Mouse (Mus musculus) heart, embryonic 13.5 days (tissue): Measurements from ENCODE around the gene Simc1. TPM values are rescaled to one million over a fixed set of nuclear protein-coding genes. Genes with fewer than 3 reads are reported as not detected.

Source experiments
- ATAC-seq: fragments of 200-750 bp; cut with Nextera tagmentation; 2 replicates; pipeline ENCODE4 v1.8.0; 2017; ENCODE audit warnings: moderate TSS enrichment; ENCODE audit not compliant: insufficient number of reproducible peaks, low FRiP score, low TSS enrichment; ENCODE audit errors: extremely low read depth
- H3K27ac ChIP-seq: fragments of 300-500 bp; sonication (generic); replicated peaks from 2 replicates; pipeline ENCODE4 v1.5.1; 2015; ENCODE audit warnings: moderate library complexity, mild to moderate bottlenecking, inconsistent platforms
- H3K27me3 ChIP-seq: fragments of 300-500 bp; sonication (generic); replicated peaks from 2 replicates; pipeline ENCODE4 v1.6.1; 2015; ENCODE audit warnings: mild to moderate bottlenecking, inconsistent platforms
- H3K36me3 ChIP-seq: fragments of 300-500 bp; sonication (generic); 2 replicates; pipeline ENCODE4 v1.6.1; 2015; ENCODE audit warnings: mild to moderate bottlenecking, inconsistent platforms
- H3K4me1 ChIP-seq: fragments of 300-500 bp; sonication (generic); 2 replicates; pipeline ENCODE4 v1.6.1; 2015; ENCODE audit warnings: inconsistent platforms
- H3K4me2 ChIP-seq: fragments of 300-500 bp; sonication (generic); 2 replicates; pipeline ENCODE4 v1.6.1; 2015; ENCODE audit warnings: inconsistent platforms, mild to moderate bottlenecking, moderate library complexity
- H3K4me3 ChIP-seq: fragments of 300-500 bp; sonication (generic); 2 replicates; pipeline ENCODE4 v1.5.1; 2015; ENCODE audit warnings: moderate library complexity, mild to moderate bottlenecking, inconsistent platforms
- H3K9ac ChIP-seq: fragments of 300-500 bp; sonication (generic); 2 replicates; pipeline ENCODE4 v1.6.1; 2015; ENCODE audit warnings: inconsistent platforms, mild to moderate bottlenecking, moderate library complexity
- H3K9me3 ChIP-seq: fragments of 300-500 bp; sonication (generic); 2 replicates; pipeline ENCODE4 v1.6.1; 2016; ENCODE audit warnings: inconsistent platforms
- WGBS: fragments of 180-500 bp; shearing (Covaris S2); methylation state at CpG from one replicate; pipeline ENCODE4 v1.1.7; 2015; ENCODE audit warnings: mixed read lengths; 5-methylcytosine and 5-hydroxymethylcytosine counted together
- polyA plus RNA-seq: library from polyadenylated mRNA; unstranded; fragments of >200 nt; fragmentation: Nextera tagmentation; extraction: Ambion mirVana; gene quantifications from 2 replicates; pipeline ENCODE4 v1.2.1, GENCODE M21; 2015

The Simc1 gene
- polyA plus RNA-seq, 1 experiment from 2014 or later = 5.7 TPM

GRCm38 (mm10) chr13:54569282-54569681 lies 65.7 kb downstream of the Simc1 start:
- H3K4me2 ChIP-seq = no peak overlapping the region
- ATAC-seq = no peak
- H3K9me3 ChIP-seq = no peaks in the 10 kb centered on the region
- no peak overlapping the region for H3K9ac ChIP-seq
- peaks cover 17% of the 10 kb centered on the region for H3K4me1 ChIP-seq
- WGBS = 41% methylated on average over 1 of the region's 1 CpGs
- no peak overlapping the region for H3K4me3 ChIP-seq
- no peak overlapping the region for H3K27ac ChIP-seq
- H3K27me3 ChIP-seq = no peaks in the 10 kb centered on the region
- no peaks in the 10 kb centered on the region for H3K36me3 ChIP-seq

- Histone ChIP-seq H3K4me3 (no peak overlapping the region), H3K4me2 (no peak overlapping the region), H3K4me1 (peaks cover 18% of the 10 kb centered on the region), H3K27me3 (no peaks in the 10 kb centered on the region), H3K9ac (no peak overlapping the region), H3K9me3 (no peaks in the 10 kb centered on the region), H3K36me3 (no peaks in the 10 kb centered on the region), H3K27ac (no peak overlapping the region)
- ATAC-seq = no peak
- WGBS = 67% methylated on average over 4 of the region's 4 CpGs
Measured at GRCm38 (mm10) chr13:54570736-54571135, 67.2 kb downstream of the Simc1 start.

- Histone ChIP-seq H3K27ac (no peak overlapping the region), H3K9ac (no peak overlapping the region), H3K4me1 (peaks cover 25% of the 10 kb centered on the region), H3K36me3 (peaks cover 7% of the 10 kb centered on the region), H3K27me3 (no peaks in the 10 kb centered on the region), H3K4me2 (no peak overlapping the region), H3K4me3 (no peak overlapping the region), H3K9me3 (no peaks in the 10 kb centered on the region)
- 44% methylated on average over 2 of the region's 2 CpGs for WGBS
- ATAC-seq = no peak
Measured at GRCm38 (mm10) chr13:54571637-54572036, 68.1 kb downstream of the Simc1 start.

- no peaks in the 10 kb centered on the region for H3K27me3 ChIP-seq
- H3K36me3 ChIP-seq = peaks cover 16% of the 10 kb centered on the region
- H3K27ac ChIP-seq = no peak overlapping the region
- no peak overlapping the region for H3K9ac ChIP-seq
- H3K9me3 ChIP-seq = no peaks in the 10 kb centered on the region
- WGBS = 74% methylated on average over 4 of the region's 4 CpGs
- no peak for ATAC-seq
- no peak overlapping the region for H3K4me3 ChIP-seq
- no peak overlapping the region for H3K4me2 ChIP-seq
- H3K4me1 ChIP-seq = peaks cover 27% of the 10 kb centered on the region
Measured at GRCm38 (mm10) chr13:54572621-54573020, 69.0 kb downstream of the Simc1 start.

- peak within 1 kb of the TSS; percentile 85 for H3K27ac ChIP-seq
- peak within 1 kb of the TSS; percentile 92 for H3K4me3 ChIP-seq
- under 1% methylated on average over 55 of the region's 55 CpGs for WGBS
- H3K9me3 ChIP-seq = no peaks in the 10 kb centered on the region
- peaks cover 30% of the 10 kb centered on the region for H3K4me1 ChIP-seq
- peaks cover 38% of the 10 kb centered on the region for H3K36me3 ChIP-seq
- peak; percentile 77 for ATAC-seq
- peak within 1 kb of the TSS; percentile 83 for H3K4me2 ChIP-seq
- H3K27me3 ChIP-seq = no peaks in the 10 kb centered on the region
- H3K9ac ChIP-seq = peak within 1 kb of the TSS; percentile 94
Measured at GRCm38 (mm10) chr13:54574854-54575481, 71.4 kb downstream of the Simc1 start, which contains the start of gene Arl10. Arl10 (plus strand) TSS chr13:54575015.

- no peaks in the 10 kb centered on the region for H3K27me3 ChIP-seq
- ATAC-seq = no peak
- peaks cover 30% of the 10 kb centered on the region for H3K4me1 ChIP-seq
- H3K27ac ChIP-seq = peak overlapping the region; percentile 85
- H3K9ac ChIP-seq = peak overlapping the region; percentile 94
- H3K4me2 ChIP-seq = peak overlapping the region; percentile 83
- no peaks in the 10 kb centered on the region for H3K9me3 ChIP-seq
- peak overlapping the region; percentile 92 for H3K4me3 ChIP-seq
- 4% methylated on average over 19 of the region's 19 CpGs for WGBS
- peaks cover 43% of the 10 kb centered on the region for H3K36me3 ChIP-seq
Measured at GRCm38 (mm10) chr13:54575489-54575888, 71.9 kb downstream of the Simc1 start.

- no peak for ATAC-seq
- peaks cover 23% of the 10 kb centered on the region for H3K4me1 ChIP-seq
- peaks cover 67% of the 10 kb centered on the region for H3K36me3 ChIP-seq
- 78% methylated on average over 21 of the region's 21 CpGs for WGBS
- no peaks in the 10 kb centered on the region for H3K9me3 ChIP-seq
- peak overlapping the region; percentile 1; the same call in 1 of the 2 replicates for H3K4me3 ChIP-seq
- H3K9ac ChIP-seq = no peak overlapping the region
- H3K4me2 ChIP-seq = no peak overlapping the region
- no peak overlapping the region for H3K27ac ChIP-seq
- no peaks in the 10 kb centered on the region for H3K27me3 ChIP-seq
Measured at GRCm38 (mm10) chr13:54577652-54578507, 74.3 kb downstream of the Simc1 start.

GRCm38 (mm10) chr13:54581385-54581784 lies 77.8 kb downstream of the Simc1 start:
- no peak overlapping the region for H3K27ac ChIP-seq
- no peaks in the 10 kb centered on the region for H3K27me3 ChIP-seq
- 65% methylated on average over 2 of the region's 2 CpGs for WGBS
- H3K4me1 ChIP-seq = peaks cover 8% of the 10 kb centered on the region; the same call in 1 of the 2 replicates
- no peak overlapping the region for H3K4me2 ChIP-seq
- peaks cover 98% of the 10 kb centered on the region for H3K36me3 ChIP-seq
- no peak overlapping the region for H3K4me3 ChIP-seq
- ATAC-seq = no peak
- no peak overlapping the region for H3K9ac ChIP-seq
- no peaks in the 10 kb centered on the region for H3K9me3 ChIP-seq

- H3K4me2 ChIP-seq = no peak overlapping the region
Measured at GRCm38 (mm10) chr13:54582126-54582525, 78.5 kb downstream of the Simc1 start.

GRCm38 (mm10) chr13:54582860-54583259 lies 79.3 kb downstream of the Simc1 start:
- Histone ChIP-seq H3K4me3 (no peak overlapping the region), H3K27ac (no peak overlapping the region), H3K27me3 (no peaks in the 10 kb centered on the region), H3K36me3 (peaks cover 99% of the 10 kb centered on the region), H3K9ac (no peak overlapping the region), H3K9me3 (no peaks in the 10 kb centered on the region), H3K4me2 (no peak overlapping the region), H3K4me1 (0 out of 2 replicates have a peak, but pooled peaks cover 3% of the 10 kb centered on the region)
- 85% methylated on average over 5 of the region's 5 CpGs for WGBS
- ATAC-seq = no peak

More at GRCm38 (mm10) chr13:54582126-54582525, 78.5 kb downstream of the Simc1 start:
- H3K36me3 ChIP-seq = peaks cover 99% of the 10 kb centered on the region
- H3K27me3 ChIP-seq = no peaks in the 10 kb centered on the region
- H3K4me1 ChIP-seq = 0 out of 2 replicates have a peak, but pooled peaks cover 3% of the 10 kb centered on the region
- no peak for ATAC-seq
- H3K27ac ChIP-seq = no peak overlapping the region
- WGBS = 76% methylated on average over 10 of the region's 10 CpGs
- H3K4me3 ChIP-seq = no peak overlapping the region
- no peak overlapping the region for H3K9ac ChIP-seq
- no peaks in the 10 kb centered on the region for H3K9me3 ChIP-seq

- Histone ChIP-seq H3K36me3 (peaks cover 80% of the 10 kb centered on the region), H3K9ac (no peak overlapping the region), H3K4me3 (no peak overlapping the region), H3K4me2 (no peak overlapping the region), H3K9me3 (no peaks in the 10 kb centered on the region), H3K27ac (no peak overlapping the region), H3K27me3 (no peaks in the 10 kb centered on the region), H3K4me1 (peaks cover 12% of the 10 kb centered on the region)
- WGBS = 81% methylated on average over 11 of the region's 11 CpGs
- ATAC-seq = no peak
Measured at GRCm38 (mm10) chr13:54585831-54586230, 82.3 kb downstream of the Simc1 start.
